Mouse (Mus musculus) limb, embryonic 14.5 days (tissue): ENCODE results near the gene Pik3cd. TPM values are rescaled to one million over a fixed set of nuclear protein-coding genes. Genes with fewer than 3 reads are reported as not detected.

Experiments
- ATAC-seq: fragments of 200-750 bp; cut with Nextera tagmentation; 2 replicates; pipeline ENCODE4 v1.8.0; 2017; ENCODE audit warnings: low read depth, moderate number of reproducible peaks, moderate TSS enrichment; ENCODE audit not compliant: low FRiP score
- DNase-seq: peaks from one replicate; pipeline ENCODE4 v3.0.0-alpha.2; 2015; ENCODE audit warnings: low spot score
- H3K27ac ChIP-seq: fragments of 300-500 bp; sonication (generic); replicated peaks from 2 replicates; pipeline ENCODE4 v1.5.1; 2014; ENCODE audit warnings: low read depth, mild to moderate bottlenecking, low read length, moderate library complexity, mixed read lengths
- H3K27me3 ChIP-seq: fragments of 300-500 bp; sonication (generic); 2 replicates; pipeline ENCODE4 v1.6.1; 2014; ENCODE audit warnings: low read length, mixed read lengths; ENCODE audit not compliant: control insufficient read depth, insufficient read depth
- H3K36me3 ChIP-seq: fragments of 300-500 bp; sonication (generic); 2 replicates; pipeline ENCODE4 v1.6.1; 2014; ENCODE audit warnings: mild to moderate bottlenecking, low read length, moderate library complexity, mixed read lengths; ENCODE audit not compliant: control insufficient read depth, insufficient read depth
- H3K4me1 ChIP-seq: fragments of 300-500 bp; sonication (generic); 2 replicates; pipeline ENCODE4 v1.6.1; 2014; ENCODE audit warnings: antibody characterized with exemption, low read length, mixed read lengths; ENCODE audit not compliant: control insufficient read depth, insufficient read depth
- H3K4me2 ChIP-seq: fragments of 300-500 bp; sonication (generic); replicated peaks from 2 replicates; pipeline ENCODE4 v1.6.1; 2014; ENCODE audit warnings: low read depth, mild to moderate bottlenecking, low read length, moderate library complexity; ENCODE audit not compliant: severe bottlenecking
- H3K4me3 ChIP-seq: fragments of 300-500 bp; sonication (generic); replicated peaks from 2 replicates; pipeline ENCODE4 v1.5.1; 2014; ENCODE audit warnings: low read length
- H3K9ac ChIP-seq: fragments of 300-500 bp; sonication (generic); 2 replicates; pipeline ENCODE4 v1.6.1; 2014; ENCODE audit warnings: mild to moderate bottlenecking, low read depth, low read length, moderate library complexity; ENCODE audit not compliant: severe bottlenecking
- H3K9me3 ChIP-seq: fragments of 300-500 bp; sonication (generic); 2 replicates; pipeline ENCODE4 v1.6.1; 2016; ENCODE audit warnings: low read length; ENCODE audit not compliant: control insufficient read depth
- POLR2A ChIP-seq: fragments of 200-500 bp; IDR thresholded peaks from 2 replicates; pipeline ENCODE4 v1.8.0; 2012; ENCODE audit warnings: inconsistent platforms, mild to moderate bottlenecking, moderate library complexity, borderline replicate concordance; ENCODE audit not compliant: insufficient read depth, insufficient read length; ENCODE audit errors: extremely low read depth
- WGBS: fragments of 180-500 bp; shearing (Covaris S2); extraction: QIAGEN DNeasy Blood & Tissue Kit; methylation state at CpG from one replicate; pipeline ENCODE4 v1.1.7; 2014; 5-methylcytosine and 5-hydroxymethylcytosine counted together
- polyA plus RNA-seq, 2 experiments: library from polyadenylated mRNA; depleted of rRNA in 1 of 2; stranded (reverse) in 1 of 2; unstranded in 1 of 2; fragments of >200 nt; fragmentation: Nextera tagmentation in 1 of 2; extraction: Ambion mirVana in 1 of 2; gene quantifications; 2 replicates each; pipeline versions ENCODE4 v1.2.1 to v1.2.3; 2012 to 2014

The Pik3cd gene
- polyA plus RNA-seq, 2 experiments = 5.1 to 5.7 TPM

DNA sequence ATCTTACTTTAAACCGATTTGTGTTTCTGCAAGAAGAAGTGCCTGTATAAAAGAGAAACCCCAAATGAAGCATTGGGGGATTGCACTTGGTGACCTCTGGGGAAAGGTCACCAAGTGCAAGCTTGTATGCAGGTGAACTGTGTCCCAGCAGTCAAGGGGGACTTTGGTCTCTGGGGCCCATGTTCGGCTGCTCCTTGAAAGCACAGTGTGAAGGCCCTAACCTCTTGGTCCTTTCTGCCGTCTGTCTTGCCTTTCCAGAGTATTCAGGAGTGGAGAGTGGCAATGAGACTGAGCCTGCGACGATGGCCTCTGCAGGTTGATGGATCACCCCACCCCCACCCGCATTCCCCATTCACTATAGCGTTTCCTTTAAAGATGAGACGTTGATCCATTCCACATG lies 61.0 kb downstream of the Pik3cd start:
- ATAC-seq = no peak
- H3K27ac ChIP-seq = no peak overlapping the region
- TF ChIP-seq POLR2A = no peak
- no peaks in the 10 kb centered on the region for H3K27me3 ChIP-seq
- H3K4me3 ChIP-seq = no peak overlapping the region
- H3K9me3 ChIP-seq = no peaks in the 10 kb centered on the region
- H3K4me2 ChIP-seq = no peak overlapping the region
- DNase-seq = no peak
- no peak overlapping the region for H3K9ac ChIP-seq
- H3K36me3 ChIP-seq = peaks cover 67% of the 10 kb centered on the region
- WGBS = 62% methylated on average over 8 of the region's 8 CpGs
- H3K4me1 ChIP-seq = no peaks in the 10 kb centered on the region

DNA sequence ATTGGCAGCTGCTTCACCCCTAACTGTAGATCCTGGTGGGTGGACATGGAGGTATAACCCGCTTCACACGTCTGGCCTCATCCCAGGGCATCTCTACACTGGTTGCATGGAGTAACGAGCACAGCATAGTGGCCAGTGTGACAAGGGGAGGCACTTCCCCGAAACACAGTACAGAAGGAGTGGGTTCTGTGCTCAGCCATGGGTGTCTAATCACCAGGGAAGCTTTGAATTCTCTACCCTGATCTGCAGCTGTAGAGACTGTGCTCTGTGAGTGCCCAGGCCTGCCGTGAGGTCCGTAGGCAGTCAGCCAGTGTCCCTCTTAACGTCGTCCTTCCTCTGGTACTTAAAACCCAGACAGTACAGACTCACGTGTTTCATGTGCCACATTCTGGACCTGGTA lies 61.5 kb downstream of the Pik3cd start:
- H3K9me3 ChIP-seq = no peaks in the 10 kb centered on the region
- peaks cover 62% of the 10 kb centered on the region for H3K36me3 ChIP-seq
- DNase-seq (no peak), ATAC-seq (no peak)
- no peak overlapping the region for H3K4me2 ChIP-seq
- H3K4me3 ChIP-seq = no peak overlapping the region
- no peak overlapping the region for H3K9ac ChIP-seq
- H3K27me3 ChIP-seq = no peaks in the 10 kb centered on the region
- 83% methylated on average over 9 of the region's 9 CpGs for WGBS
- H3K27ac ChIP-seq = no peak overlapping the region
- TF ChIP-seq POLR2A = no peak
- H3K4me1 ChIP-seq = no peaks in the 10 kb centered on the region

DNA sequence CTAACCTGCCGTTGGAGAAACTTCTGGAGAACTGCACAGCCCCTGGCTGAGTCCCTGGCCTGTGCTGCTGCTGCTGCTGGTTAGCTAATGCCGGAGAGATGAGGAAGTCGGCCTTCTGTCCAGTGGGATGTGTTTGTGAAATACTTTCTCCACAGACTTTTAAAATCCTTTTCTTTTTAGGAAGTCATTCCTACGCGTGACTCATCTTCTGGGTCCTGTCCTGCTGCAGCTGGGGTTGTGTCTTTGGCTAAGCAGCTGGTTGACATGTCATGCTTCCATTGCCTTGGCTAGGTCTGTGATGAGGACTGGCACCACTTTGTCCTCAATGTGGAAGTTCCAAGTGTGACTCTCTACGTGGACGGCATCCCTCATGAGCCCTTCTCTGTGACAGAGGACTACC lies 64.4 kb downstream of the Pik3cd start:
- DNase-seq = no peak
- Histone ChIP-seq H3K9me3 (no peaks in the 10 kb centered on the region), H3K9ac (no peak overlapping the region), H3K27ac (no peak overlapping the region), H3K27me3 (no peaks in the 10 kb centered on the region), H3K4me3 (no peak overlapping the region), H3K4me2 (no peak overlapping the region), H3K4me1 (no peaks in the 10 kb centered on the region), H3K36me3 (peaks cover 65% of the 10 kb centered on the region)
- 91% methylated on average over 7 of the region's 7 CpGs for WGBS
- no peak for TF ChIP-seq POLR2A
- no peak for ATAC-seq

DNA sequence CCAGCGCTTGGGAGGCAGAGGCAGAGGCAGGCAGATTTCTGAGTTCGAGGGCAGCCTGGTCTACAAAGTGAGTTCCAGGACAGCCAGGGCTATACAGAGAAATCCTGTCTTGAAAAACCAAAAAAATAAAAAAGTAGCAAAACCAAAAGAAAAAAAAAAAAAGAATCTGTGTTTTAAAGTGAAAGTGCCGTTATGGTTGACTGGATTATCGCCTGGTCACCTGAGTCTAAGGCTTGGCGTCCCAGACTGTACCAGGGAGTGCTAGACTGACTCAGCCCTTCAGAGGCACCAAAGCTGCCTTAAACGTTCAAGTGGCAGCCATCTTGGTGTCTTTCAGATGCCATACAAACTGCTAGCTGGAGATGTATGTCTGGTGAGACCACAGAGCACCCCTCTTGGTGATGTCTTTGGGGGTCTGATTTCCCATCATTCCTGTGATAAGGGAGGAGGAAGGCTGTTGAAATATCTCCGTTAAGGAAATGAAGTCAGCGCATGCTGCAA lies 66.4 kb downstream of the Pik3cd start:
- no peak for DNase-seq
- no peaks in the 10 kb centered on the region for H3K4me1 ChIP-seq
- no peak overlapping the region for H3K9ac ChIP-seq
- 92% methylated on average over 8 of the region's 8 CpGs for WGBS
- H3K36me3 ChIP-seq = peaks cover 69% of the 10 kb centered on the region
- ATAC-seq = no peak
- no peak overlapping the region for H3K4me2 ChIP-seq
- H3K4me3 ChIP-seq = no peak overlapping the region
- no peak overlapping the region for H3K27ac ChIP-seq
- H3K27me3 ChIP-seq = no peaks in the 10 kb centered on the region
- TF ChIP-seq POLR2A = no peak
- no peaks in the 10 kb centered on the region for H3K9me3 ChIP-seq

DNA sequence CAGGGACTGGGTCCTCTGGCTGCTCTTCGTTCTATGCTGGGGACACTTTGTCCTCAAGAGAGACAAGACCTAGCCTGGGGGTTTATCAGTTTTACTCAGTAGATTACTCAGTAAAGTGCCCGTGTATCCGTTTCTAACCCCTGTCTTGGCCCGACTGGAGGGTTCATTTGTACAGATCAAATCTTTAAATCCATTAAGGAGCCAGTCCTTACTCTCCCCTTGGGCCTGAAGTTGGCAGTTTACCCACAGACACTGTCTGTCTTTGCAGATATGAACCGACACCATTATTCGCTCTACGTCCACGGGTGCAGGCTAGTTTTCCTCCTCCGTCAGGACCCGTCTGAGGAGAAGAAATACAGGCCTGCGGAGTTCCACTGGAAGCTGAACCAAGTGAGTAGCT lies 67.4 kb downstream of the Pik3cd start:
- DNase-seq = no peak
- Histone ChIP-seq H3K4me3 (no peak overlapping the region), H3K27me3 (no peaks in the 10 kb centered on the region), H3K27ac (no peak overlapping the region), H3K9me3 (no peaks in the 10 kb centered on the region), H3K4me2 (no peak overlapping the region), H3K36me3 (peaks cover 67% of the 10 kb centered on the region), H3K4me1 (no peaks in the 10 kb centered on the region), H3K9ac (no peak overlapping the region)
- no peak for ATAC-seq
- WGBS = 94% methylated on average over 11 of the region's 11 CpGs
- TF ChIP-seq POLR2A = no peak

DNA sequence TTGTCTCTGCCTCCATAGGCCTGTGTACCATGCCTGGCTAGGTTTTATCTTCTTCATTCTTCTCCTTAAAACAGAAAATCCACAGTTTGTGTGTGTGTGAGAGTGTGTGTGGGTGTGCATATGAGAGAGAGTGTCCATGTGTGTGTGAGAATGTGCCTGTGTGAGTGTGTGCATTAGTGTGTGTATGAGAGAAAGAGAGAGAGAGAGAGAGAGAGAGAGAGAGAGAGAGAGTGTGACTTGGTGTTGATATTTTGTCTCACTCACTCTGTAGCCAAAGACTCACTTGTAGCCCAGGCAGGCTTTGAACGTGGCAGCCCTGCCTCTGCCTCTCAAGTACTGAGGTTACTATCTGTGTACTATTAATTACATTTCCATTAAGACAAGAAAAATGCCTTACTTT lies 68.2 kb downstream of the Pik3cd start:
- Histone ChIP-seq H3K4me3 (no peak overlapping the region), H3K4me2 (no peak overlapping the region), H3K27me3 (no peaks in the 10 kb centered on the region), H3K36me3 (peaks cover 67% of the 10 kb centered on the region), H3K27ac (no peak overlapping the region), H3K4me1 (no peaks in the 10 kb centered on the region), H3K9me3 (no peaks in the 10 kb centered on the region), H3K9ac (no peak overlapping the region)
- 90% methylated on average over 1 of the region's 1 CpGs for WGBS
- DNase-seq (no peak), ATAC-seq (no peak)
- no peak for TF ChIP-seq POLR2A
